Mouse (Mus musculus): Measurements from ENCODE around the gene Selenov. TPM values are rescaled to one million over a fixed set of nuclear protein-coding genes. Genes with fewer than 3 reads are reported as not detected.

Gene Selenov
- polyA plus RNA-seq, 1 experiment from 2014 or later, result 0.80 TPM

- Histone ChIP-seq H3K36me3 (peaks cover 11% of the 10 kb centered on the region), H3K9me3 (no peaks in the 10 kb centered on the region), H3K27ac (peak within 1 kb of the TSS; percentile 93), H3K4me1 (replicated peaks) (peaks cover 11% of the 10 kb centered on the region), H3K4me3 (peak within 1 kb of the TSS; percentile 61), H3K27me3 (ENCODE audit: insufficient read depth, poor library complexity, severe bottlenecking) (no peaks in the 10 kb centered on the region)
- 3% methylated on average over 68 of the region's 68 CpGs for WGBS
- DNase-seq (ENCODE audit: low spot score), result peak; percentile 96
Observed at GRCm38 (mm10) chr7:28277615-28278278, 13.2 kb downstream of the Selenov start, which contains the start of gene Eid2b. Eid2b (plus strand) TSS chr7:28277739.

DNA sequence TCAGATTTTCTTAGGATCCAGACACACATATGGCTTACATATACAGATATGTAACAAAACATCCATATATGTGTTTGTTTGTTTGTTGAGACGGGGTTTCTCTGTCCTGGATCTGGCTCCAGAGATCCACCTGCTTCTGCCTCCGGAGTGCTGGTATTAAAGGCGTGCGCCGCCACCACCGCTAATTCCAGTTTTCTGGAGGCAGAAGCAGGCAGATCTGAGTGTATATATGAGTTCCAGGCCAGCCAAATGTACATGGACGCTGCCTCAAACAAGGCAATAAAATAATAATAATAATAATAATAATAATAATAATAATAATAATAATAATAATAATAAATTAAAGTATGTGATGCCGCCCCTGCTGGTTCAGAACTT lies 13.8 kb downstream of the Selenov start:
- Histone ChIP-seq H3K4me3 (no peak overlapping the region), H3K36me3 (peaks cover 17% of the 10 kb centered on the region), H3K9me3 (no peaks in the 10 kb centered on the region), H3K27ac (no peak overlapping the region), H3K4me1 (replicated peaks) (peaks cover 11% of the 10 kb centered on the region), H3K27me3 (ENCODE audit: insufficient read depth, poor library complexity, severe bottlenecking) (no peaks in the 10 kb centered on the region)
- no peak for DNase-seq (ENCODE audit: low spot score)
- 61% methylated on average over 8 of the region's 8 CpGs for WGBS

GRCm38 (mm10) chr7:28271761-28272160 lies 19.2 kb downstream of the Selenov start:
- Histone ChIP-seq H3K27ac (no peak overlapping the region), H3K4me1 (replicated peaks) (peaks cover 8% of the 10 kb centered on the region), H3K36me3 (peaks cover 48% of the 10 kb centered on the region), H3K4me3 (no peak overlapping the region), H3K27me3 (ENCODE audit: insufficient read depth, poor library complexity, severe bottlenecking) (no peaks in the 10 kb centered on the region), H3K9me3 (0 out of 2 replicates have a peak, but pooled peaks cover 13% of the 10 kb centered on the region)
- 65% methylated on average over 3 of the region's 3 CpGs for WGBS
- no peak for DNase-seq (ENCODE audit: low spot score)

- H3K4me1 ChIP-seq (replicated peaks), result peaks cover 8% of the 10 kb centered on the region
- H3K9me3 ChIP-seq, result 0 out of 2 replicates have a peak, but pooled peaks cover 13% of the 10 kb centered on the region
- DNase-seq (ENCODE audit: low spot score), result no peak
- peaks cover 48% of the 10 kb centered on the region for H3K36me3 ChIP-seq
- no peak overlapping the region for H3K27ac ChIP-seq
- WGBS, result 90% methylated on average over 12 of the region's 12 CpGs
- H3K27me3 ChIP-seq (ENCODE audit: insufficient read depth, poor library complexity, severe bottlenecking), result no peaks in the 10 kb centered on the region
- no peak overlapping the region for H3K4me3 ChIP-seq
Observed at GRCm38 (mm10) chr7:28269355-28269754, 21.6 kb downstream of the Selenov start.

GRCm38 (mm10) chr7:28268576-28268975 lies 22.4 kb downstream of the Selenov start:
- 31% methylated on average over 16 of the region's 16 CpGs for WGBS
- H3K27ac ChIP-seq, result peak overlapping the region; percentile 97

GRCm38 (mm10) chr7:28268042-28268531 lies 22.9 kb downstream of the Selenov start:
- Histone ChIP-seq H3K4me3 (peak overlapping the region; percentile 84), H3K9me3 (0 out of 2 replicates have a peak, but pooled peaks cover 13% of the 10 kb centered on the region), H3K36me3 (peaks cover 40% of the 10 kb centered on the region), H3K27me3 (ENCODE audit: insufficient read depth, poor library complexity, severe bottlenecking) (no peaks in the 10 kb centered on the region), H3K27ac (peak overlapping the region; percentile 97), H3K4me1 (replicated peaks) (peaks cover 8% of the 10 kb centered on the region)
- DNase-seq (ENCODE audit: low spot score), result peak; percentile 71
- WGBS, result under 1% methylated on average over 62 of the region's 62 CpGs

More at GRCm38 (mm10) chr7:28268576-28268975, 22.4 kb downstream of the Selenov start:
- no peaks in the 10 kb centered on the region for H3K27me3 ChIP-seq (ENCODE audit: insufficient read depth, poor library complexity, severe bottlenecking)
- peaks cover 8% of the 10 kb centered on the region for H3K4me1 ChIP-seq (replicated peaks)
- 0 out of 2 replicates have a peak, but pooled peaks cover 13% of the 10 kb centered on the region for H3K9me3 ChIP-seq
- peaks cover 45% of the 10 kb centered on the region for H3K36me3 ChIP-seq
- H3K4me3 ChIP-seq, result peak overlapping the region; percentile 84
- DNase-seq (ENCODE audit: low spot score), result no peak

DNA sequence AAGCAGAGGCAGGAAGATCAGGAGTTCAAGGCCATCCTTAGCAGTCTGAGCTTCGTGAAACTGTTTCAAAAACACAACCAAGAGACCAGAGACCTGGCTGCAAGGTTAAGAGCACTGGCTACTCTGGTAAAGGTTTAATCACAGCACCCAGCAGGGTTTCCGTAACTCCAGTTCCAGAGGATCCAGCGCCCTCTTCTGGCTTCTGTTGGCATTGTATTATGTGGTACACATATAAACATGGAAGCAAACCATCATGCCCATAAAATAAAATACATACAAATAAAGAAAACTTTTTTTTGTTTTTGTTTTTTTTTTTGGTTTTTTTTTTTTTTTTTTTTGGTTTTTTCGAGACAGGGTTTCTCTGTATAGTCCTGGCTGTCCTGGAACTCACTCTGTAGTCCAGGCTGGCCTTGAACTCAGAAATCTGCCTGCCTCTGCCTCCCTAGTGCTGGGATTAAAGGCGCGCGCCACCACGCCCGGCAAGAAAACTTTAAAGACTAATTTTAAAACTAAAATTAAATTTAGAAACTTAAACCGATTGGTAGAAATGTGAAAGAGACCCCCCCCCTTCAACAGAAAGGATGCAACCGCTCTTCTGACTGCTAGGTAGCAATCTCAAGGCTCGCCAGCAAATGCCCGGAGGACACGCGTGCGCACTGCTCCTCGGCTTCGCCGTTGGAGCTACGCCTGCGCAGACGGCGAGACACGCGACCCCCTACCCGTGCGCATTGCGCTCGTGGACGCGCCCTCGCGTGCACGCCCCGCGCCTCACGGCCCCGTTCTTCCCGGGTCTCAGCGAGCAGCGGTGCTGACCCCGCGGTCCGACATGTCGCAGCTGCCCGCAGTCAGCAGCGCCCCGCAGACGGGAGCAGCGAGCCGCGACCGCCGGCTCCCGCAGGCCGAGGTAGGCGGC lies 23.6 kb downstream of the Selenov start, which contains the start of gene Eid2:
Eid2 (plus strand) TSS at position 753 of the 913 bp plus-strand sequence.
- 7% methylated on average over 57 of the region's 57 CpGs for WGBS

GRCm38 (mm10) chr7:28265391-28265790 lies 25.6 kb downstream of the Selenov start:
- Histone ChIP-seq H3K27me3 (ENCODE audit: insufficient read depth, poor library complexity, severe bottlenecking) (no peaks in the 10 kb centered on the region), H3K4me3 (no peak overlapping the region), H3K27ac (no peak overlapping the region), H3K9me3 (0 out of 2 replicates have a peak, but pooled peaks cover 7% of the 10 kb centered on the region), H3K36me3 (peaks cover 14% of the 10 kb centered on the region), H3K4me1 (replicated peaks) (peaks cover 8% of the 10 kb centered on the region)
- DNase-seq (ENCODE audit: low spot score), result no peak
- WGBS, result 93% methylated on average over 13 of the region's 13 CpGs

More for the DNA sequence above, 23.6 kb downstream of the Selenov start, which contains the start of gene Eid2:
- peak; percentile 89 for DNase-seq (ENCODE audit: low spot score)
- no peaks in the 10 kb centered on the region for H3K27me3 ChIP-seq (ENCODE audit: insufficient read depth, poor library complexity, severe bottlenecking)
- H3K27ac ChIP-seq, result peak within 1 kb of the TSS; percentile 97
- H3K4me3 ChIP-seq, result peak within 1 kb of the TSS; percentile 84
- H3K9me3 ChIP-seq, result 0 out of 2 replicates have a peak, but pooled peaks cover 13% of the 10 kb centered on the region
- H3K36me3 ChIP-seq, result peaks cover 33% of the 10 kb centered on the region
- peaks cover 8% of the 10 kb centered on the region for H3K4me1 ChIP-seq (replicated peaks)

GRCm38 (mm10) chr7:28263786-28264185 lies 27.2 kb downstream of the Selenov start:
- Histone ChIP-seq H3K27ac (no peak overlapping the region), H3K36me3 (no peaks in the 10 kb centered on the region), H3K9me3 (no peaks in the 10 kb centered on the region), H3K4me3 (no peak overlapping the region), H3K27me3 (ENCODE audit: insufficient read depth, poor library complexity, severe bottlenecking) (no peaks in the 10 kb centered on the region), H3K4me1 (replicated peaks) (peaks cover 7% of the 10 kb centered on the region)
- 11% methylated on average over 15 of the region's 15 CpGs for WGBS
- DNase-seq (ENCODE audit: low spot score), result peak; percentile 76

DNA sequence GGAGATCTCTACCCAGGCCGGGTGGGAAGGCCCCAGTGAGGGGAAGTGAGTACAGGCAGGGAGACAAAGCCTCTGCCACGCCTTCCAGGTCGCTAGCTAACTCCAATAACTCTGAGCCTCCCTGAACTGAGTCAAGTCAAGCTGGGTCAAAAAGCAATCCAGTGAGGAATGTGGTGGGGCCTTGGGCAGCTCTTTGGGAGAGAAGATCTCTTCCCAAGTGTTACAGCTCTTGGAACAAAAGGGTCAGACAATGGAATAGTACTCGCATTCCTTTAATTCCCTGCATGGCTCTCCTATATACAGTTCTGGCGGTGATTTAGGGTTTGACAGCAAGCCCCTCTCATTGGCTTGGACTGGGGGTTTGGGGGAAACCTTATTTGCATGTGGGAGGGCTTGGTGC lies 28.1 kb downstream of the Selenov start:
- Histone ChIP-seq H3K9me3 (no peaks in the 10 kb centered on the region), H3K27ac (no peak overlapping the region), H3K4me3 (no peak overlapping the region), H3K27me3 (ENCODE audit: insufficient read depth, poor library complexity, severe bottlenecking) (no peaks in the 10 kb centered on the region), H3K4me1 (replicated peaks) (no peaks in the 10 kb centered on the region), H3K36me3 (no peaks in the 10 kb centered on the region)
- DNase-seq (ENCODE audit: low spot score), result no peak
- 55% methylated on average over 5 of the region's 5 CpGs for WGBS

GRCm38 (mm10) chr7:28255476-28255875 lies 35.5 kb downstream of the Selenov start:
- DNase-seq (ENCODE audit: low spot score), result no peak
- H3K36me3 ChIP-seq, result no peaks in the 10 kb centered on the region
- H3K27me3 ChIP-seq (ENCODE audit: insufficient read depth, poor library complexity, severe bottlenecking), result no peaks in the 10 kb centered on the region
- no peak overlapping the region for H3K27ac ChIP-seq
- no peak overlapping the region for H3K4me3 ChIP-seq
- H3K4me1 ChIP-seq (replicated peaks), result no peaks in the 10 kb centered on the region
- WGBS, result 78% methylated on average over 6 of the region's 6 CpGs
- peaks cover 6% of the 10 kb centered on the region; the same call in 1 of the 2 replicates for H3K9me3 ChIP-seq

DNA sequence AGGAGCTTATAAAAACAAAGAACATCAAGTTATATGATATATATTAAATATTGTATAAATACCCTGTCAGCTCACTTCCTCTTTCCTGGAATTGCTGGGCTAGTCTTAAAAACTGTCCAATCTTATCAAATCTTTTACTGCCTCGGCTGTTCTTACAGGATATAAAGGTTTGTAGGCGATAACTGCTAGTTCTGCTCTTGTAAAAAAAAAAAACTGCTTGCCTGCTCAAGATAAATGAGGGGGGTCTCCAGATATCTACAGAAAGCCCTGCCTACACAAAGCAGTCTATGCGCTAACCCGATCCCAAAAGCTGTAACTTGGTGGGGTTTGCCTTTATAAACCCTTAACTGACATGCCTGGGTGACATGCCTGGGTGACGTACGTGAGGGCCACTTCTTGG lies 36.4 kb downstream of the Selenov start:
- Histone ChIP-seq H3K4me3 (no peak overlapping the region), H3K36me3 (no peaks in the 10 kb centered on the region), H3K4me1 (replicated peaks) (no peaks in the 10 kb centered on the region), H3K9me3 (peaks cover 6% of the 10 kb centered on the region; the same call in 1 of the 2 replicates), H3K27me3 (ENCODE audit: insufficient read depth, poor library complexity, severe bottlenecking) (no peaks in the 10 kb centered on the region), H3K27ac (no peak overlapping the region)
- 95% methylated on average over 6 of the region's 6 CpGs for WGBS
- DNase-seq (ENCODE audit: low spot score), result no peak

All from hindbrain, embryonic 10.5 days (tissue).